Mouse (Mus musculus) thymus, adult 2 months (tissue): ENCODE measurements around the gene Ttc21a. TPM values are rescaled to one million over a fixed set of nuclear protein-coding genes. Genes with fewer than 3 reads are reported as not detected.

ENCODE experiments used
- DNase-seq: peaks from one replicate; pipeline ENCODE4 v3.0.0; 2021
- H3K27ac ChIP-seq: fragments of 200-500 bp; 2 replicates; pipeline ENCODE4 v1.5.1; 2012; ENCODE audit warnings: low read length, control low read depth; ENCODE audit not compliant: control insufficient read depth, insufficient read depth
- H3K27me3 ChIP-seq: fragments of 200-500 bp; 2 replicates; pipeline ENCODE4 v1.6.1; 2012; ENCODE audit warnings: mild to moderate bottlenecking, low read length, moderate library complexity, mixed read lengths; ENCODE audit not compliant: control insufficient read depth, insufficient read depth
- H3K36me3 ChIP-seq: fragments of 200-500 bp; 2 replicates; pipeline ENCODE4 v1.6.1; 2012; ENCODE audit warnings: mild to moderate bottlenecking, low read length, moderate library complexity; ENCODE audit not compliant: control insufficient read depth, insufficient read depth
- H3K4me1 ChIP-seq: fragments of 200-500 bp; replicated peaks from 2 replicates; pipeline ENCODE4 v1.6.1; 2012; ENCODE audit warnings: low read length; ENCODE audit not compliant: control insufficient read depth, insufficient read depth
- H3K4me3 ChIP-seq: fragments of 200-500 bp; 2 replicates; pipeline ENCODE4 v1.5.1; 2012; ENCODE audit warnings: mild to moderate bottlenecking, low read length, control low read depth, moderate library complexity; ENCODE audit not compliant: control insufficient read depth, insufficient read depth
- CTCF ChIP-seq: fragments of 200-500 bp; IDR thresholded peaks from 2 replicates; pipeline ENCODE4 v1.5.1; 2012; ENCODE audit warnings: mild to moderate bottlenecking, control low read depth, low read length, moderate library complexity, borderline replicate concordance; ENCODE audit not compliant: control insufficient read depth, poor library complexity, insufficient read depth; ENCODE audit errors: extremely low read depth
- POLR2A ChIP-seq: fragments of 200-500 bp; IDR thresholded peaks from 2 replicates; pipeline ENCODE4 v1.6.1; 2012; ENCODE audit warnings: mild to moderate bottlenecking, low read length, control low read depth, moderate library complexity; ENCODE audit not compliant: control insufficient read depth, poor library complexity, insufficient read depth; ENCODE audit errors: extremely low read depth
- WGBS: fragments of 180-500 bp; shearing (Covaris S2); methylation state at CpG from one replicate; pipeline ENCODE4 v1.1.7; 2018; 5-methylcytosine and 5-hydroxymethylcytosine counted together
- polyA plus RNA-seq: library from polyadenylated mRNA; depleted of rRNA; stranded (reverse); fragments of >200 nt; gene quantifications from 2 replicates; pipeline ENCODE4 v1.2.3, GENCODE M21; 2012

Gene Ttc21a
- polyA plus RNA-seq, 1 experiment = 0.18 TPM

GRCm38 (mm10) chr9:119919858-119920257 is 17.5 kb upstream of the Ttc21a start:
- Histone ChIP-seq H3K4me1 (no peaks in the 10 kb centered on the region), H3K4me3 (no peak overlapping the region), H3K36me3 (peaks cover 68% of the 10 kb centered on the region), H3K27me3 (no peaks in the 10 kb centered on the region), H3K27ac (no peak overlapping the region)
- DNase-seq = no peak
- WGBS = 100% methylated on average over 1 of the region's 1 CpGs
- TF ChIP-seq CTCF (no peak), POLR2A (no peak)

GRCm38 (mm10) chr9:119923462-119923861 is 13.9 kb upstream of the Ttc21a start:
- no peak for DNase-seq
- Histone ChIP-seq H3K4me3 (no peak overlapping the region), H3K27me3 (no peaks in the 10 kb centered on the region), H3K36me3 (peaks cover 67% of the 10 kb centered on the region), H3K27ac (no peak overlapping the region), H3K4me1 (no peaks in the 10 kb centered on the region)
- TF ChIP-seq POLR2A = no peak
- 97% methylated on average over 4 of the region's 4 CpGs for WGBS

GRCm38 (mm10) chr9:119925120-119925657 is 12.2 kb upstream of the Ttc21a start:
- Histone ChIP-seq H3K27me3 (no peaks in the 10 kb centered on the region), H3K27ac (no peak overlapping the region), H3K4me1 (no peaks in the 10 kb centered on the region), H3K36me3 (peaks cover 50% of the 10 kb centered on the region), H3K4me3 (no peak overlapping the region)
- no peak for TF ChIP-seq CTCF
- no peak for TF ChIP-seq POLR2A
- 57% methylated on average over 16 of the region's 16 CpGs for WGBS
- DNase-seq = no peak

DNA sequence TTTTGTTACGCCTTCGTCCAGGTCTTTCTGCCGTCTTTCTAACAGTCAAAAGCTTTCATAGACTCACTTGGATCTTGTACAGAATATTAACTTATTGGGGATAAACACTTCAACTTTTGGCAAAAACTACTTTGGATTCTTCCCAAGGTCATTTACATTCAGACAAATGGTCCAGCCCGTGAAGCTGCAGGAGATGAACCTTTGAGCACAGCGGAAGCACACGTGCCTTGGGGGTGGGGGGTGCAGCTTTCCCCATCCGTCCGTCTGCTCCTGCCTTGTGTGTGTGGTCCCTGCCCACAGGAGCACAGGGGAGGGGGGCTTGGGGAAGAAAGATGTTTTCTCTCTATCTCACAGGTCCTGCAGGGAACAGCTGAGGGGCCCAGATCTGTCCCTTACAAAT is 11.7 kb upstream of the Ttc21a start:
- H3K36me3 ChIP-seq = peaks cover 47% of the 10 kb centered on the region
- no peak overlapping the region for H3K4me3 ChIP-seq
- no peaks in the 10 kb centered on the region for H3K4me1 ChIP-seq
- no peak overlapping the region for H3K27ac ChIP-seq
- TF ChIP-seq POLR2A (no peak), CTCF (no peak)
- DNase-seq = no peak
- no peaks in the 10 kb centered on the region for H3K27me3 ChIP-seq
- WGBS = 95% methylated on average over 8 of the region's 8 CpGs

DNA sequence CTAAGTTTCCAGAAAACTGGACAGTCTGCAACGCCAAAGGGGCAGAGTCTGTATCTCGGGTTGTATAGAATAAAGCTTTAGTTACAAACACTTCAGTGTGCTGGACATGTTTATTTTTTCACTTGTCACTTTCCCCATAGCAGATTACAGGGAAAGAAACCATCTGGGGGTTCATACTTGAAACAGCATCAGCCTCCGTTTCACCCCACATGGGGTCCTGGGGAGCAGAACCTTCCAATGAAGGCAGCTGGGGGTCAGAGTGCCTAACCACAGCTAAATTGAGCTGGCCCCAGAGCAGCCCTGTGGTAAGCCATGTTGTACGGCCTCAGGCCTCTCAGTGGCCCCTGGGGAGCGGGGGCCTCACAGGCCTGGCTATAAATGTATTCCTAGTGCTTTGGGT is 10.9 kb upstream of the Ttc21a start:
- H3K4me1 ChIP-seq = no peaks in the 10 kb centered on the region
- peaks cover 44% of the 10 kb centered on the region for H3K36me3 ChIP-seq
- H3K27ac ChIP-seq = no peak overlapping the region
- no peak for TF ChIP-seq POLR2A
- TF ChIP-seq CTCF = no peak
- no peak for DNase-seq
- no peak overlapping the region for H3K4me3 ChIP-seq
- WGBS = 97% methylated on average over 5 of the region's 5 CpGs
- H3K27me3 ChIP-seq = no peaks in the 10 kb centered on the region

- H3K36me3 ChIP-seq = peaks cover 5% of the 10 kb centered on the region; the same call in 1 of the 2 replicates
- no peak for DNase-seq
- no peak overlapping the region for H3K4me3 ChIP-seq
- H3K4me1 ChIP-seq = peaks cover 6% of the 10 kb centered on the region
- H3K27ac ChIP-seq = no peak overlapping the region
- H3K27me3 ChIP-seq = no peaks in the 10 kb centered on the region
- WGBS = 97% methylated on average over 12 of the region's 12 CpGs
- TF ChIP-seq POLR2A (no peak), CTCF (no peak)
Measured at GRCm38 (mm10) chr9:119932358-119932757, 5.0 kb upstream of the Ttc21a start.

DNA sequence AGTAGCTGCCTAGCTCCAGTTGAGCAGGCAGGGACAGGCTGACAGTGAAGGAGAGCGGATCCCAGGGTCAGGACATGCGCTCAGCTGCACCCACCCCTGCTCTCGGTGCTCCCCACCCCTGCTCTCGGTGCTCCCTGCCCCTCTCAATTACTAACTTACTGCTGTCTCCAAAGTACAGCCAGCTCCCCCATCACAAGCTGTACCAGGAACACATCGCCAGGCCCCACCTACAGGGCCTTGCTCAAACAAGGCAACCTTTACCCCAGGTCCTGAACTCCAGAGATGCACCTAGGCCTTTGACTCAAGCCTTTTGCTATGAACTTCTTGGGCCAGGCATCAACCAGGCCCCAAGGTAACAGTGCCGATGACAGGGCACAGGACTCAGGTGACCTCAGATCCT is 3.7 kb upstream of the Ttc21a start:
- no peak overlapping the region for H3K4me3 ChIP-seq
- TF ChIP-seq CTCF (no peak), POLR2A (no peak)
- H3K27me3 ChIP-seq = no peaks in the 10 kb centered on the region
- DNase-seq = no peak
- H3K4me1 ChIP-seq = peaks cover 18% of the 10 kb centered on the region
- no peaks in the 10 kb centered on the region for H3K36me3 ChIP-seq
- 94% methylated on average over 6 of the region's 6 CpGs for WGBS
- no peak overlapping the region for H3K27ac ChIP-seq
